Mouse (Mus musculus) left cerebral cortex, adult 18-20 months (tissue): ENCODE measurements around the gene Kcnj6. TPM values are rescaled to one million over a fixed set of nuclear protein-coding genes. Genes with fewer than 3 reads are reported as not detected.

Experiments used
- DNase-seq, 2 experiments: peaks; one replicate each; pipeline ENCODE4 v3.0.0; 2021 to 2022; ENCODE audit warnings: low spot score in 2 of 2, mixed read lengths in 1 of 2
- long read RNA-seq, 2 experiments: library from polyadenylated mRNA; stranded (forward); transcript quantifications; one replicate each; pipeline ENCODE4 v2.0.0; 2021
- total RNA-seq, 2 experiments: library from RNA; stranded (reverse); gene quantifications; 2 replicates each; pipeline ENCODE4 v1.2.3; 2021

The Kcnj6 gene
- total RNA-seq: 10 to 100 TPM; 75.5 to 83.1 TPM
- long read RNA-seq, experiment 1, partial matches to known transcripts: 0 of 5 reads
- long read RNA-seq, experiment 1, other reads (novel, unspliced or antisense): 3 of 5 reads
- long read RNA-seq, experiment 2, partial matches to known transcripts: 0 of 3 reads
- long read RNA-seq, experiment 2, other reads (novel, unspliced or antisense): 2 of 3 reads

DNA sequence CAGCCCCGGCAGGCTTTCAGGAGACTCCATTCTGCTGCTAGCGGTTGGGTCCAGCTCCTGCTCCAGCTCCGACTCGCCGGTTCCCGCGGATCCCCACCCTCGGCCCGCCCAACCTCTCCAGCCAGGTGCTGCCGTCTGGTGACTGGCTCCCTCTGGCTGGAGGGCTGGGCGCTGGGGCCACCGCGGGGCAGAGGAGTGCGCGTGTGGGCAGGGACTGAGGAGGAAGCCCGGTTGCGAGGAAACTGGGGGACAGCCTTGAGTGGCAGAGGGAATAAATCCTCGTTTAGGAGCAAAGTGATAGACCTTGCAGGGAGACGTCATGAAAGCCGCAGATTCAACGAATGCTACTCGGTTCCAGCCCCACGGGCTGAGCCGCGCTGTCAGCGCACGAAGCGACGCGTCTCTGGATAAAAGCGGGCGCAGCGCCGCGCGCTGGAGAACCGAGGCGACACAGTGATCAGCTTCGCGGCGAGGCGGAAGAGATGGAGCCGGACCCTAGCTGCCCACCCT is at the start of gene Kcnj6:
TSS of gene Kcnj6 (minus strand) at position 362 of the 510 bp plus-strand sequence.
- DNase-seq: peak; percentile 80 to 85

DNA sequence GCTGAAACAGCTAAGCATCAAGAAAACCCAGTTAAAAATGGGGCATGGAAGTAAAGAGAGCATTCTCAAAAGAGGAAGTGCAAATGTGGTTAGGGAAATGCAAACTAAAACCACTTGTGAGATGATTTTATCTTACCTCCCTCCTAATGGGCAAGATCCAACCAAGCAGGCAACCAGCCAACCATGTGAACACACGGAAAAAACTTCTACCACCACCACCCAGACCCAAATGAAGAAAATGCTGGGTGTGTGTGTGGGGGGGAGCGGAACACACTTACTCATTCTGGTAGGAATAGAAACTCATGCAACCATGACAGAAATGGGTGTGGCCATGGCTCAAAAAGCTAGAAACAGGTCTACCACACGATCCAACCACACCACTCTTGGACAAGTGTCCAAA is 12.4 kb upstream of the Kcnj6 start:
- no peak for DNase-seq

DNA sequence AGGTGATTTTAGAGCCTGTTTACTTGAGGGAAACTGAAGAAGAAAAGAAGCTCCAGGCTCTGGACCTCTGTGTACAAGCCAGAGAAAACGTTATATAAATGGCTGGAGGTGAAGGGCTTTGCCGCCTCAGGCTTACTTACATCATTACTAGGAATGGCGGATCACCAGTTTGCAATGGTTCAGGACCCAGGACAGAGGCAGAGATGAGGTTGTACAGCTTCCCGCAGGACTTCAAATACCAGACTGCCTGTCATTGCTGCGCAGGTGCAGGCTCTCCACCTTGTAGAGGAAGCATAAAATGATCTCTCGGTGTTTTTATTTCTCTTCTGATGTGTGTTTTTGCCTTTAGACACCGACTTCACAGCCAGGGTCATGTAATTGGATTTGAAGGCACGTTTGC is 7.1 kb upstream of the Kcnj6 start:
- no peak for DNase-seq

DNA sequence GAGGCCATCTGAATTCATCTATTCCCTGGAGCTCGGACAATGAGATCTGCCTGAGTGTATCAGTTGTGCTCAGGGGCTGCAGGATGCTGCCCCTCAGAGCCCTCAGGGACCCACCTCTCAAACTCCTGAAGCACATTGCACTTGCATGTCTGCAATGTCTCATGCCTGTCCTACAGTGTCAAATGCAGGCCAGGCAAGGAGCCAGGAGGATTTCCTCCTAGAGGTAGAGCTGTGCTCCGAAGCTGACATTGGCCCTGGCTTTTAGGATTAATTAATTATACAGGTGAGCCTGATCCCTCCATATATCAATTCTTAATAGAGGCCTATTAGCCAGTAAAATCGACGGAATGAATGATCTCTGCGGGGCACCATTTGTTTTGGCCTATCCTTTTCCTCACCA is 2.0 kb upstream of the Kcnj6 start:
- no peak for DNase-seq

DNA sequence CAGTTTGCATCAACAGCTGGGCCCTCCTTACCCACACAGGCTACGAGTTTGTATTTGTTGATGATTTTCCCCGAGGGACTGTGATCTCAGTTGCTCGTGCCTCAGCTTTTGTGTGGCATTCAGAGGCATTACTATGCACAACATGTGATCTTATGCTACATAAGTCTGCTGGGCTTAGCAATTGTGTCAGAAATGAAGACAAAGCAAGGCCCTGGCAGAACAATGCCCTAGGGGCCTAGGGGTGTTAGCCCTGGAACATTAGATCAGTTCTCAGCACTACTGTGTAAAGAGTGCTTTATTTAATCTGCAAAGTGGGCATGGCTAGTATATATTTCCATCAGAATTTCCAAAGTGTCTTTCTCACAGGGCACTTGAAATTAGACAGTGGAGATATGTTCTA is 1.5 kb upstream of the Kcnj6 start:
- DNase-seq: no peak

DNA sequence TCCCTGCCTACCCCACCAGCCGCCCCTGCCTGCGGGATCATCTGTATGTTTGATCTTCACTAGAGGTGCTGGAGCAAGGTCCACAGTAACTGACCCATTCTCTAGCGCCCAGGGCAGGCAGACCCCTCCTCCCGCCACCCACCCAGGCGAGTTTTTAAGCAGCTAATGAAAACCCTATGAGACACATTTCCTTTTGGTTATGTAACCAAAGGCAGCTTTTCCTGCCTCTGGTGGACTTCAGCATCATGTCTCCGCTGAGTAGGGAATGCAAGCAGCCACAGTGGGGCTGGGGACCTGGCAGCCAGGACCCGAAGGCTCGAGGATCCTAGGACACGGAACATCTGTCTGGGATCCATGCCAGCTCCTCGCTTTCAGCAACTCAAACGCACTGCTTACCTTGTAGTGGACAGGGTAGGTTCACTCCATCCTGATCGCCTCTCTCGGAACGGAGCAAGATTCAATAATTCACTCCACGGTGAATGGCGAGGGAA is 665 bp downstream of the Kcnj6 start:
- peak; percentile 42 to 44 for DNase-seq

DNA sequence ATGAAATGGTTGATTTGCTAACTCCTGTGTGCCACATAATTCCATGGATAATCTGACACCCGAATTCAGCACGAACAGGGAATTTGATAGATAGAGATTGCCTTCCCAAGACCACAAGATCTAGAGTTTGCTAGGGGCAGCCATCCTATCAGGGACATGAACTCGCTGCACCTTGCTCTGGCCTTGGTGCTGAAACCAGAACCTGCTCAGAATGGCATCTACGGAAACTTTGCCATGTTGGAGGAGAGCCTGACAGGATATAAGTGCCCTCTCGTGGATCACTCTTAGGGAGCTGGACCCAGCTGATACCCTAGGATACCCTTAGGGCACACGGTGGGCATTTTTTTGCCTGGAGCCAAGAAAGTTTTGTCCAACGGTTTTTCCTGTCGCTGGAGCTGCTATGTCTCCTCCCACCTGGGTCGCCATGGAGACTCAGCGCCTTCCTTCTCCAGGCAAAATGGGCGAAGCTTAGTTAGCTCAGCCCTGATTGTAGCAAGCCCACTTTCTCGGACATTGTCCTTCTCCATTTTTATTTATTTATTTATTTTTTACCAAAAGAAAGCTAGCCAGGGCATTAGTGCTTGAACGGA is 1.9 kb downstream of the Kcnj6 start:
- peak; percentile 40 to 62 for DNase-seq

DNA sequence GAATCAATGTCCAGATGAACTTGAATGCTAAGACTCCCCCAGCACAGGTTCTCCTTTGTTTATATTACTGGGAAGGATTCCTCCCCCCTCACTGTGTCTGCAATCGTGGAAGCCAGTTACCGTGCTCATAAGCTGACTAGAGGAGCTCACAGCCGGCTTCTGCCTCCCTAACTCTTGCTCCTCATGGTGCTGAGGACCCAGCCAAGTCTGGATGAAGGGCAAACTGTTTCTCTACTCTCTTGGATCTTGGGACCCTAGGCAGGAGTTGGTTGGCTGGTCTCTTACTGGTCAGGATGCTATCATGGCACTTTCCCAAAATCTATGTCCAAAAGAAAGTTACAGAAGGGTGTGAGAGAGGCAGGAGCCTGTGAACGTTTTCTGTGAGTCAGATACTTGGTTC is 2.6 kb downstream of the Kcnj6 start:
- no peak for DNase-seq

DNA sequence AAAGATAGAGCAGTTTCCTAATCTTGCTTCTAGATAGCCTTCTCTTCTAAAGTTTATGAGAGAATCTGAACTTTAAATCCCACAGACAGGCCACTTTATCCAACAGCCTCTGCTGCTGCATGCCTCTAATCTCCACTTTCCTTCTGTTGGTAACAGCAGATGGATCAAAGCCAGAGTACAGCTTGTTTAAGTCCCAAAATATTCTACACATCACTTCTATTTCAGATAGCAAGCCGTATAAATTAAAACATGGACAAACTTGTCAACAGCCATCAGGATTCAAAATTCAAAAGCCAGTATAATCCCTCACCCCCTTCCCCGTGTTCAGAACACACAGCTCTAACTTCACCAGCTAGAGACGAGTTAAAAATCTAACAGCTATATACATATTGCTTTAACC is 3.4 kb downstream of the Kcnj6 start:
- DNase-seq: no peak

DNA sequence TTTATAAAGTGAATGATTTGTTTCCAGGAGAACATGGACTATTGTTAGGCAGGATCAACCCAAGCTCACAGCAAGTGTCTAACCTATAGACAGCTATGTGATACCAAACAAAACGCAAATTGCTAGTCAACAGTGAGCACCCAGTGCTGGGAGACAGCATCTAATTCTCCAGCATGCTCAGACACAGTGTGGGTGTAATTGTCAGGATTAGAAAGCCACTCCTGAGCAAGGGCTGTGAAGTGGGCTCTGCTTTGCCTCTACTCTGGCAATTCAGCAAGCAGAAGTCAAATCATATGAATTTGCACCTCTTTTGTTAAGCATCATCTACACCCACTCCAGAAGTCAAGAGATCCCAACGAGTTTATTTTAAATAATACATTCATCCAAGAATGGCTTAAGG is 7.4 kb downstream of the Kcnj6 start:
- no peak for DNase-seq

DNA sequence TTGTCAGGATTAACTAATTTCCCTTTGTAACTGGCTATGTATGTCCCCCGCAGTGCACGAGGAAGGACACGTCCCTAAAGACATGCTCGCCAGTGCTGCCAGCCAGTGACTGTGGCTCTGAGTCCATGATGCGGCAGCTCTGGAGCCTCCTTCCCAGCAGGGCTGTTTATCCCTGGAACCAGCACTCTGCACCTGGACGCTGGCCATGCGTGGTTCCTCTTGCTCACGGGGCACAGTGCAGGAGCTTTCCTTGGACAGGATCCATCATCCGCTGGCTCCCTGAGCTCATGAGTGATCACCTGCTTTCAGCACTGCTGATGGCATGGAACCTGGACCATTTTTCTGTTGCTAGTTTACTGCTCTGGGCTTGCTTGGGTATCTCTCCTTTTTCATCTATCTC is 10.8 kb downstream of the Kcnj6 start:
- peak; percentile 63 to 72 for DNase-seq

DNA sequence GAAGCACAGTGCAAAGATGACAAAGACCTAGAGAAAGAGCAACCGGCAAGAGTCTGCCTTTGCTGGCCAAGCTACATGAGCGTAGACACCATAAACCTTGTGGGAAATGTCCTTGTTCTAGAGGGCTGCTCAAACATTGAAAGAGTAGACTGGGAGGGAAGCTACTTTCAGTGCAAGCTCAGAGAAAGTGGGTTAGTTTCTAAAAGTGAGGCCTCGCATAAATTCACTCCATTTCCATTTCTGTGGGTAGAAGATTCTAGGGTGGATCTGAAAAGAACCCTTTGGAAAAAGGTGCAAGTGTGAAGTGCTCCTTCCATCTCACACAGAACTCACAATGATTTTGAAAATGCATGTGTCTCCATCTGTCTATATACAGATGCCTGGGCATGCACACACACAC is 13.2 kb downstream of the Kcnj6 start:
- DNase-seq: no peak

DNA sequence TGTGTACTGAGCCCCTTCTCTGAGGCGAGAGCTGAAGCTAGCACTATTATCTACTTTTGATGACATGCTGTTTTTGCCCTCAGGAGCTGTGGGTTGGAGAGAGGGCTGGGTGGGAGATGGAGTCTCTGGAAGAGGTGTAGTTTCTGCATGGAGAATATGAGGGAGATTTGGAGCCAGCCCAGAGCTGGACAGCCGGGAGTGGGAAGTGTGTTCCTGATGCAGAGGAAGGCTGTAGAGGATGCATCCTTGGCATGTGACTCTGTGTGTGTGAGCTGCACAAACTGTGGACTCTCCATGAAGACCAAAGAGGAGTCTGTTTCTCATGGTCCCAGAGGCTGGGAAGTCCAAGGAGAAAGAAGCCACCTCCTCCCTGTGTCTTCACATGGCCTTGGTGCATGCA is 17.1 kb downstream of the Kcnj6 start:
- DNase-seq: peak; percentile 70 to 78

DNA sequence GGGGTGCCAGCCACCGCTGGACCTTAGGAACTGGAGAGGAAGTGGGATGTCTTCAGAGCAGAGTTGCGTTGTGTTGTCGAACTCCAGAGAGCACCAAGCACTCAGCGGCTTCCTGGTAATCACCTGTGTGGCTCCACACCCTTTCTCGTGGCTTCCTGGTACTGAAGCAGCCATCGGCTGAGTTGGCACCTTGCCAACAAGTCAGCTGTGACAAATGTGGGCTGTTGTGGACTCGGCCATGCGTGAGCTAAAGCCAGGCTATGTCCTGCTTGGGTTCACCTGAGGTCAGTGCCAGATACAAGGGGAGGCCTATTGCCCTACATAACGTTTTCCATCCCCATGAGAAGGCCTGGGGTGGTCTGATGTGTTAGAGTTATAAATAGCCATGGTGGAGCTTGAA is 18.0 kb downstream of the Kcnj6 start:
- no peak for DNase-seq

DNA sequence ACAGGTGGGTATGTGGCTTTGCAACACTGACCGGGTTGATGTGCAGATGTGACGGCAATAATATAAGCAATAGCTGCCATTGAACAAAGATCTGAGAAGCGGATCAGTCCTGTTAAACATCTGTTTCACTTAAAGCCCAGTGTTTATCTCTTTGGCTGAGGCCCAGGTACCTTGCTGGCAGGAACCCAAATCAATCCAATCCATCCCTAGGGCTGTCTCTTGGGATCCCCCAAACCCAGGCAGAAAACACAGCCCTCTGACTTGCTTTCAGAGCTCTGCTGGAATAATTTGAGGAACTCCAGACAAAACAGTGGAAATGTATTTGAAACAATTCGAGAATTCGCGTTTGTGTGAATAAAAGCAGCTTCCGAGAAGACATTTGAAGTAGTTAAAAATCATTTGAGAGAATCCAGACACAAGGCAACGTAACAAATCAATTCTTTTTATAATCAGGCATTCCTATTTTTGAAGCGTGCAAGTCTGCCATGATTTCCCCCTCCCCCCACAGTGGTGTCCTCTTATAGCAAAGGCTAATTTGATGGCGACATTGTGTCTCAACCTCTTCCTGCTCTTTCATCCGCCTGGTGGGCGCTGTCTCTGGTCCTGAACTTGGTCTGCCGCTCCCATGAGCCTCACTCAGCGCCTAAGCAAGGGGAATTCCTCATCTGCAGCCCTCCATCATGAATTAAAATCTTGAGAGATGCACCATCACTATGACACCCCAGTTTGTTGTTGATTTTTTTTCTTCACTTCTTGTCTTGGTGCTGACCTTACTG is 25.2 kb downstream of the Kcnj6 start:
- no peak for DNase-seq

DNA sequence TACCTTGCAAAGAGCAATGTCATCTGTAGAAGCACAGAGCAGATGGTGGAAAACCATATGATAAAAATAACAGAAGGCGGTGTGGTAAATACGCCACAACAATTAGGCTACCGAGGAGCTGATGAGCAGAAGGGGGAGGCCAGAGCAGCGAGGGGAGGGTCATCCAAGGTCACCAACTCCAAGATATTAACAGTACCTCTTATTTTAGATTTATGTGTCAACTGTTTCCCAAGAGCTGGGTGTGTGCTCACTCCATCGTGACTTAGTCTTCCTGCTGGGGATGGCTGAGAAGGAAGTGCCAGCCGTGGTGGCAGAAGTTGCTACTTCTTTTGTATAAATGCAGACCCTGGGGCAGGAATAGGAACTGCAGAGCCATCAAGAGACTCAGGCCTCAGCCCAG is 28.6 kb downstream of the Kcnj6 start:
- no peak for DNase-seq

DNA sequence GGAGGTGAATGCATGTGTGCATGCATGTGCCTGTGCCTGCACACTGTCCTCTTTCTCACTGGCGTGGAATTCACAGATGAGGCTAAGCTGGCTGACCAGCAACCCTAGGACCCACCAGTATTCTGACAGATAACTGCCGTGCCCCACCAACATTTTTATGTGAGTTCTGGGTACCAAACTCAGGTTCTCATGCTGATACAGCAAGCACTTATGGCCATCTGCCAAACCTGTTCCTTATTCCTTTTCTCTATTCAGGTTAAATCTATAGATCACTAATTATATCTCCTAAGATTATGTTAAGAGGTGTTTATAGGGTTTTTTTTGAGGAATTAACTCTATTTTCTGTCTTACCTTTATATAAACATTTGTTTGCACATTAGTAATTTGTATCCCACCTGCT is 29.0 kb downstream of the Kcnj6 start:
- DNase-seq: no peak

DNA sequence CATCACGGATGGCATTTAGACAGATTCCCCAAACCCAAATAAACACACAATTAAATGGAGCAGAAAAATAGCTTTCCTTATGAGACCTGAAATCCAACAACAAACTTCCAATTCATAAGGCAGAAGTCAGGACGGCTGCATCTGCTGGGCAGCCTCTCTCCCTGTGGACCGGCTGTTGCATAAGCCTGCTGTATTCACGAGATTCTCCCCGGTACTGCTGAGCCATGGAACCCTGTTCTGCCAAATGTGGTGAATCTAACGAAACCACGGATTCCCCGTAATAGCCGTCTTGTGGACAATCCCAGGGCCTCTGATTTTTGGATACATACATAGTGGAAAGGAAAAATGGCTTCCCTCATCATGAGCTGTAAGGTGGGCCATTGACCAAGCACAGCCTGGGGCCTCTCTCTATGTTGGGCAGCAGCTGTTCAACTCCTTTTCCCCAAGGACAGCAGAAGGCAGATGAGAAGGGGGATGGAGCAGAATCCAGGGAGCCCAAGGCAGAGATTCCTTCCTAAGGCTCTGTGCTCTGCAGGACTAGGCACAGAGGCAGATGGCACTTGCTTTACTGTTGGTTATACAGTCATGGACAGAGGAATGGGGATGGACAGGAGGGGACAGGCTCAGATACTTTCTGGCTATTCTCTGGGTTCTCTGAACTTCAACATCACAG is 40.2 kb downstream of the Kcnj6 start:
- peak in 1 of 2 experiments; percentile 36 for DNase-seq

DNA sequence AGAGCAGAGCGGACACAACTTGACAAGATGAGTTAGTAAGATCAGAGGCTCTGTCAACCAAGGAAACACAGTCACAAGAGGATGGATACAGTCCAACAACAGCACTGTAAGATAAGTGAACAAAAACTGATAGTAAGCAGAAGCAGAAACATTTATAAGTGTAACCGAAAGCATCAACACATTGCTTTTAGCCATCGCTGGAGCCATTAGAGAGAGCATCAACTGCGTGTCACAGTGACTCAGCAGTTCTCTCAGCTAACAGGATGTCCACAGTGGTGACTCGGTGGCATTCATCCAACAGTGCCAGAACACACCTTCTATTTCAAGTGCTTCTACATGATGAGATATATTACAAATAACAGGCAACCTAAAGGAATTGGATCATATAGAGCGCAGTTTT is 41.1 kb downstream of the Kcnj6 start:
- no peak for DNase-seq

DNA sequence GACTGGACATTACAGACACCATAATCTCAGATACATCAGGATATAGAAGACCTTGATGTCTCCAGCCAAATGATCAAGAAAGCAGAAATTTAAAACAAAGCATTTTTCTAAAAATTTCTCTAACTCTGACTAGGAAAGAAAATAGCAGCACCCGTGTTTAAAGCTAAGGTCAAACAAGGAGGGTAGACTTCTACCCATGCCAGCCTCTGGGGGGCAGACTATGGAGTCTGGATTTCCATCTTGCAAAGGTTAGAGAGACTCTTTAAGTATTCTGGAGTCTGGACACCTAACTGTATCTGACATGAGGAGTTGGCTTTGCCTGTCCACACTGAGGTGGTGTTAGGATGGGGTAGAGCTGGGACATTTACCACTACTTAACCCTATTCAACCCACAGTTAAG is 44.2 kb downstream of the Kcnj6 start:
- no peak for DNase-seq

DNA sequence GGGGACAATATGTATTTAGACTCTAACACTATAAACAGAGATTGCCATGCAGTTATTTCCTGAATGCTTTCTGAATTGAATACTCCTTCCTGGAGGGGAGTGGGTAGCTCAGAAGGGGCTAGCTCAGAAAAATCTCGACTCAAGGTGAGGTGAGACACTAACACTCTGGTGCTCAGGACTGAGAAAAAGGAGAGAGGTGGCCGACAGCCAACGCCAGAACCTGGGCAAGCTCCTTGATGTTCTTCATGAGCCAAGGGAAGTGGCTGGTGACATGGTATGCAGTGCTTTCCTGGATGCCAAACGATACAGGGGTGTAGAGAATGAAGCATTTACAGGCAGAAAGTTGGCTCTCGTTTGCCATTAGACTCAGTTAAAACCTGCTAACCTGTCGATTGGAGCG is 48.3 kb downstream of the Kcnj6 start:
- no peak for DNase-seq

DNA sequence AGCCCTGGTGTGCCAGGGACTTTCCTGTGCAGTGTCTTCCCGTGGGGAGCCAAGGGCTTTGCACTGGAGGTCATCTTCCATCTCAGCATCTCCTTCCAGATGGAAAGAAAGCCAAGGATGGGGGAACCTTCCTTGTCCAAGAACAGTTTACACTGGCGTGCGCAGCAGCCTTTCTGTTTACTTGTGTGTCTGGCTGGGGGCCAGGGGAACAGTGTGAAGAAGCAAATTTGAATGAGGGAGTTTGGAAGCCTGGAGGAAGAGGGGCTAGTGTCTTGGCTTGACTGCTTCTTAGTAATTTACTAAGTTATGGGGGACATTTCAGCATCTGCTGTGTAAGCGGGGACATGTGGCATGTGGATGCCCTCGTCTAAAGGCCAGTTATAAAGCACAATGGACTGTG is 50.7 kb downstream of the Kcnj6 start:
- DNase-seq: no peak
